Mouse (Mus musculus): Measurements from ENCODE around the gene Ppp1r37. TPM values are rescaled to one million over a fixed set of nuclear protein-coding genes. Genes with fewer than 3 reads are reported as not detected.

Gene Ppp1r37
- polyA plus RNA-seq (2012; rRNA removed; ENCODE audit: low replicate concordance): 86.6 and 114 TPM in 2 replicates

GRCm38 (mm10) chr7:19562643-19563410, at the start of gene Ppp1r37:
Ppp1r37 (minus strand) TSS chr7:19563076.

GRCm38 (mm10) chr7:19603849-19604605, 41.2 kb upstream of the Ppp1r37 start, which contains the start of gene Clasrp:
Clasrp (minus strand) TSS chr7:19604486.

GRCm38 (mm10) chr7:19577141-19577852, 14.4 kb upstream of the Ppp1r37 start, which contains the start of the genes Zfp296 and Gemin7:
Zfp296 (plus strand) TSS chr7:19577287.
Gemin7 (minus strand) TSS chr7:19577595.

GRCm38 (mm10) chr7:19517652-19518365, 45.1 kb downstream of the Ppp1r37 start, which contains the start of gene Nkpd1:
Nkpd1 (plus strand) TSS chr7:19517838.

GRCm38 (mm10) chr7:19508150-19508923, 54.5 kb downstream of the Ppp1r37 start, which contains the start of the genes Bloc1s3 and Trappc6a:
Bloc1s3 (minus strand) TSS chr7:19508367.
Trappc6a (plus strand) TSS chr7:19508395.

Other genes with a start within 250 kb of the Ppp1r37 start
- gene Ercc1, start 218.3 kb downstream of the Ppp1r37 start, polyA plus RNA-seq (2012; rRNA removed; ENCODE audit: low replicate concordance): 66.5 and 93.4 TPM in 2 replicates
- gene Cd3eap, start 203.6 kb downstream of the Ppp1r37 start, polyA plus RNA-seq (2012; rRNA removed; ENCODE audit: low replicate concordance): 5.2 and 9.0 TPM in 2 replicates
- gene Ppp1r13l, start 203.3 kb downstream of the Ppp1r37 start, polyA plus RNA-seq (2012; rRNA removed; ENCODE audit: low replicate concordance): 14.0 and 14.9 TPM in 2 replicates
- gene Ercc2, start 181.1 kb downstream of the Ppp1r37 start, polyA plus RNA-seq (2012; rRNA removed; ENCODE audit: low replicate concordance): 36.5 and 70.7 TPM in 2 replicates
- gene Klc3, start 159.0 kb downstream of the Ppp1r37 start, polyA plus RNA-seq (2012; rRNA removed; ENCODE audit: low replicate concordance): 1.2 and 6.2 TPM in 2 replicates
- 0.70 and 5.6 TPM in 2 replicates for gene Ckm, start 158.3 kb downstream of the Ppp1r37 start, polyA plus RNA-seq (2012; rRNA removed; ENCODE audit: low replicate concordance)
- gene Mark4, start 104.3 kb downstream of the Ppp1r37 start, polyA plus RNA-seq (2012; rRNA removed; ENCODE audit: low replicate concordance): 18.5 and 22.2 TPM in 2 replicates
- 5.4 and 8.9 TPM in 2 replicates for gene Exoc3l2, start 99.7 kb downstream of the Ppp1r37 start, polyA plus RNA-seq (2012; rRNA removed; ENCODE audit: low replicate concordance)
- gene Bloc1s3, start 54.7 kb downstream of the Ppp1r37 start, polyA plus RNA-seq (2012; rRNA removed; ENCODE audit: low replicate concordance): 10.2 and 10.3 TPM in 2 replicates
- gene Trappc6a, start 54.7 kb downstream of the Ppp1r37 start, polyA plus RNA-seq (2012; rRNA removed; ENCODE audit: low replicate concordance): 57.2 and 69.0 TPM in 2 replicates
- gene Nkpd1, start 45.2 kb downstream of the Ppp1r37 start, polyA plus RNA-seq (2012; rRNA removed; ENCODE audit: low replicate concordance): 0.12 and 0.17 TPM in 2 replicates
- 3.0 and 3.7 TPM in 2 replicates for gene Zfp296, start 14.2 kb upstream of the Ppp1r37 start, polyA plus RNA-seq (2012; rRNA removed; ENCODE audit: low replicate concordance)
- gene Gemin7, start 14.5 kb upstream of the Ppp1r37 start, polyA plus RNA-seq (2012; rRNA removed; ENCODE audit: low replicate concordance): 113 and 137 TPM in 2 replicates
- gene Clasrp, start 41.4 kb upstream of the Ppp1r37 start, polyA plus RNA-seq (2012; rRNA removed; ENCODE audit: low replicate concordance): 61.1 and 124 TPM in 2 replicates
- 28.9 TPM in 2 replicates for gene Relb, start 66.4 kb upstream of the Ppp1r37 start, polyA plus RNA-seq (2012; rRNA removed; ENCODE audit: low replicate concordance)
- gene Clptm1, start 102.0 kb upstream of the Ppp1r37 start, polyA plus RNA-seq (2012; rRNA removed; ENCODE audit: low replicate concordance): 164 and 172 TPM in 2 replicates
- 7.1 and 7.5 TPM in 2 replicates for gene Apoc2, start 114.9 kb upstream of the Ppp1r37 start, polyA plus RNA-seq (2012; rRNA removed; ENCODE audit: low replicate concordance)
- gene Gm44805, start 118.3 kb upstream of the Ppp1r37 start, polyA plus RNA-seq (2012; rRNA removed; ENCODE audit: low replicate concordance): 0.23 and 0.77 TPM in 2 replicates
- 1.8 and 3.5 TPM in 2 replicates for gene Apoc4, start 118.4 kb upstream of the Ppp1r37 start, polyA plus RNA-seq (2012; rRNA removed; ENCODE audit: low replicate concordance)
- 41.6 and 87.3 TPM in 2 replicates for gene Apoc1, start 129.6 kb upstream of the Ppp1r37 start, polyA plus RNA-seq (2012; rRNA removed; ENCODE audit: low replicate concordance)
- 3,005 and 3,861 TPM in 2 replicates for gene Apoe, start 136.1 kb upstream of the Ppp1r37 start, polyA plus RNA-seq (2012; rRNA removed; ENCODE audit: low replicate concordance)
- 93.4 and 95.3 TPM in 2 replicates for gene Tomm40, start 152.4 kb upstream of the Ppp1r37 start, polyA plus RNA-seq (2012; rRNA removed; ENCODE audit: low replicate concordance)
- 51.4 and 81.3 TPM in 2 replicates for gene Nectin2, start 187.4 kb upstream of the Ppp1r37 start, polyA plus RNA-seq (2012; rRNA removed; ENCODE audit: low replicate concordance)
- 158 and 187 TPM in 2 replicates for gene Bcam, start 207.9 kb upstream of the Ppp1r37 start, polyA plus RNA-seq (2012; rRNA removed; ENCODE audit: low replicate concordance)
- 0.19 and 14.1 TPM in 2 replicates for gene Cblc, start 233.7 kb upstream of the Ppp1r37 start, polyA plus RNA-seq (2012; rRNA removed; ENCODE audit: low replicate concordance)

Data from subcutaneous adipose tissue, adult 2 months (tissue).